Mouse (Mus musculus): ENCODE data around the gene Muc4. TPM values are rescaled to one million over a fixed set of nuclear protein-coding genes. Genes with fewer than 3 reads are reported as not detected.

The Muc4 gene
- polyA plus RNA-seq (2012; rRNA removed): 0.28 and 0.36 TPM in 2 replicates

DNA sequence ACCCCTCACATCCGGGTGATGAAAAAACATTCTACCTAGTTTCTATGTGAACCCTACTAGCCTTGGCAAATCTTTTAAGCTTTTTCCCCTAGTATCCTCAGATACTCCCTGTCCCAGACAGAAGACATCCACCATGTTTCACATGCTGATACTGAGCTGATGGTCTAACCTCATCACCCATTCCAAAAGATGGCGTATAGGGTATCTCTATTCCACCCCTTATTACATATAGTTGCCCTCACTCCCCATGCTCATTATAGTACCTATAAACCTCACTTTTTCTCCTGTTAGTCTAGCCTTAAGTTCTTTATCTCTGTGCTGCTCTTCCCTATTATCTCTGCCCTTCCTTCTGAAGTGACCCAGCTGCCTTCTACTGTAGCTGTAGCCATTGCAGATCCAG is at the start of gene Muc4:
TSS of gene Muc4 (plus strand) at position 301 of the 400 bp plus-strand sequence.

DNA sequence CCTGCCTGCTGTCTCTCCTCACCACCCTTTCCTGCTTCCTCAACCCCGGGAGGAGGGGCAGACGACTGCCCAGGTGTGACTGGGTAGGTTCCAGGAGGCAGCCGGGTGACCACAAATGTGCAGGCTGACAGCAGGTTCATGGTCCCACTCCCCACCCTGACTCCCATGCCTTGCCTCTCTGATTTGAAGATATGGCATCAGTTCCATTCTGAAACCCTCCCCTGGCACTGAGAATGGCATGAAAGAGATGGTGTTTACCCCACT is 61.7 kb downstream of the Muc4 start, which contains the start of gene Muc20:
TSS of gene Muc20 (minus strand) at position 10 of the 264 bp plus-strand sequence.

GRCm38 (mm10) chr16:32810321-32810720 is 74.6 kb downstream of the Muc4 start, which contains the start of gene Smbd1:
TSS of gene Smbd1 (minus strand) at chr16:32810477.

Other genes with a start within 250 kb of the Muc4 start
- 0.07 and 0.15 TPM in 2 replicates for gene Slc51a, start 248.0 kb upstream of the Muc4 start, polyA plus RNA-seq (2012; rRNA removed)
- not detected in 2 replicates for gene Zdhhc19, start 239.6 kb upstream of the Muc4 start, polyA plus RNA-seq (2012; rRNA removed)
- 51.7 and 78.3 TPM in 2 replicates for gene Tfrc, start 127.0 kb upstream of the Muc4 start, polyA plus RNA-seq (2012; rRNA removed)
- gene Tnk2, start 92.0 kb upstream of the Muc4 start, polyA plus RNA-seq (2012; rRNA removed): 55.3 and 74.2 TPM in 2 replicates
- 0.02 TPM in 2 replicates for gene Muc20, start 61.5 kb downstream of the Muc4 start, polyA plus RNA-seq (2012; rRNA removed)
- gene Smbd1, start 74.6 kb downstream of the Muc4 start, polyA plus RNA-seq (2012; rRNA removed): not detected in 2 replicates
- gene Fyttd1, start 141.6 kb downstream of the Muc4 start, polyA plus RNA-seq (2012; rRNA removed): 67.6 and 71.1 TPM in 2 replicates
- gene Rubcn, start 141.9 kb downstream of the Muc4 start, polyA plus RNA-seq (2012; rRNA removed): 22.3 and 26.7 TPM in 2 replicates
- 48.4 and 64.4 TPM in 2 replicates for gene Lrch3, start 178.2 kb downstream of the Muc4 start, polyA plus RNA-seq (2012; rRNA removed)